Mouse (Mus musculus): Measurements from ENCODE around the gene Lrp4.

Gene Lrp4

DNA sequence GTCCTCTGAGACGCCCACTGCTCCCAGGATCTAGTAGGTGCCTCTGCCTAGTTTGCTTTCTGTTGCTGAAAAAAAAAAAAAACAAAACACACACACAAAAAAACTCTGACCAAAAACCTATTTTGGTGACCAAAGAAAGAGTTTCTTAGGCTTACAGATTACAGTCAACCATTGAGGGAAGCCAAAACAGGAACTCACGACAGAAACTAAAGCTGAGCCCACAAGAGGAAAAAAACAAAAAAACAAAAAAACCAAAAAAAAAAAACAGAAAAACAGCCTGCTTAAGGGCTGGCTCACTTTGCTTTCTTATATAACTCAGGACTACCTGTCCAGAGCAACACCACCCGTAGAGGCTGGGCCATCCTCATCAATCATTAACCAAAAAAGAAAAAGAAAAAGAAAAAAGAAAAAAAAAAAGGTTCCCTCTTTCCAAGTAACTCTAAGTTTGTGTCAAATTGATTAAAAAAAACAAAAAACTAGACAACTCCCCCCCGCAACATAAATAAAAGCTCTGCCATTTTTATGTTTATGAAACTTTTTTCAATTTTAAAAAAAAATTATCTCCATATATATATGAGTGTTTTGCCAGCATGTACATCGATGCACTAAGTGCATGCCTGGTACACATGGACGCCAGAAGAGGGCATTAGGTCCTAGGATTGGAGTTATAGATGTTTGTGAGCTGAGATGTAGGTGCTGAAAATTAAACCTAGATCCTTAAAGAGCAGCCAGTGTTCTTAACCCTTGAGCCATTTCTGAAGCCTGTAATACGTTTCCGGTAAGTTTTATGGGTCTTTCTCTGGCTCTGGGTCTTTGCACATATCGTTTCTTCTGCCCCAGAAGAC is 3.9 kb upstream of the Lrp4 start:
- DNase-seq (ENCODE audit: low spot score) = no peak

DNA sequence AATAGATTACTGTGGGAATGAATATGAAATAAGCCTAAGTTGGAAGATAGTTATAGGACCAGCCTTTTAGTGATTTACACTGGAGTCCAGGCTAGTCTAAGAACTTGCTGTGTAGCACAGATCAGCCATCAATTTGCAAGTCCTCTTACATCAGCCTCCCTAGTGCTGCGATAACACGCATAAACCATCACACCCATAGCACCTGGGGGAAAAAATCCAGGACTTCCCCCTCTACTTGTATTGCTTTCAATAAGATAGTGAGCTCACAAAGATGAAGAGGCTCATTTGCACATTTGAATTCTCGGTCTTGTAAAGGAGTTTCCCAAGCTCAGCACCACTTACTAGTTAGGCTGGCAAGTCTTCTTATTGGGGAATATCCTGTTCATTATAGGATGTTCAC is 2.9 kb upstream of the Lrp4 start:
- DNase-seq (ENCODE audit: low spot score) = no peak

DNA sequence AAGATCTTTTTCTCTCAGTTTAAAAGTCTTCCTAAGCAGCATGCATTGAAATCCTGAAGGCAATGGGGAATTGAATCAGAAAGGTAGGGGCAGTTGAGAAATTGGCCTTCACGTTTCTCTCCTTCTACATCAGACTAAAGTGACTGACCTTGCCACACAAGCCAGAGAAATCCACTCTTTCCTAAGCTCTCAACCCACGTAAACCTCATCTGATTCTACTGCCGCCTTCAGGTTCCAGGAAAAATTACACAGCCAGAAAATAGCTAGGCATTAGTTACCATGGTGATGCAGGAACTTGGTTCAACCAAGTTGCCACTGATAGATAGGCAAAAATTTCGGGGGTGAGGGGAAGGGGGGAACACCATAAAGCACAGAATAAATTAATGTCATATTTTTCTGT is 1.5 kb upstream of the Lrp4 start:
- DNase-seq (ENCODE audit: low spot score) = peak; percentile 49

DNA sequence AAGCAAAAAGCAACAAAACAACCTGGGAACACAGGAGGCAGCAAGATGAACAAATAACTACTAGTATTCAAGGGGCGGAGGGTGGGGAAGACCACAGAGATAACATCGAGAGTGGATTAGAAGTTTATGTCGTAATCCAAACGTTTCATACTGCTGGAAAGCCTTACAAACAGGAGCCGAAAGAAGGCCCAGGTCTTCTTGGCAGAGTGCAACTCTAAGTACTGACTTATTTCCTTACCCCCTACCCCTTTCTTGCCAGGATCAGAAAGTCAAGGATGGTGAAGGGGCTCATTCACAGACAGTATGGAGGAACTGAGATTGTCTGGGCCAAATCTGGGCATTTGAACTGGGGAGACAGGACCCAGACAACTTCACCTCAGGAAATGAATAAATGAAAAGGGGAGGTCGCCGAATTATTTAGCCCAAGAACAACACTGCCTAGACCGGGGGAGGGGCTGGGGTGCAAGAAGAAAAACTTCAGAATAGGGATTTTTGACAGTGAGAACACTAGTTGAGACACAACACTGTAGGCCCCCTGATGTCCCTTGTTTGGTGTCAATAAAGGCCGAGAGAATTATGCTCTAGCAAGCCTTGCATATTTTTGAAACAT is 715 bp upstream of the Lrp4 start:
- DNase-seq (ENCODE audit: low spot score) = no peak

- DNase-seq (ENCODE audit: low spot score) = no peak
These were observed 443 bp downstream of the Lrp4 start for GRCm38 (mm10) chr2:91457656-91458251.

GRCm38 (mm10) chr2:91458252-91458672 is 951 bp downstream of the Lrp4 start:
- no peak for DNase-seq (ENCODE audit: low spot score)

GRCm38 (mm10) chr2:91458673-91459391 is 1.5 kb downstream of the Lrp4 start:
- no peak for DNase-seq (ENCODE audit: low spot score)

GRCm38 (mm10) chr2:91460076-91460475 is 2.8 kb downstream of the Lrp4 start:
- no peak for DNase-seq (ENCODE audit: low spot score)

GRCm38 (mm10) chr2:91460771-91461170 is 3.5 kb downstream of the Lrp4 start:
- no peak for DNase-seq (ENCODE audit: low spot score)

GRCm38 (mm10) chr2:91461341-91461740 is 4.0 kb downstream of the Lrp4 start:
- no peak for DNase-seq (ENCODE audit: low spot score)

DNA sequence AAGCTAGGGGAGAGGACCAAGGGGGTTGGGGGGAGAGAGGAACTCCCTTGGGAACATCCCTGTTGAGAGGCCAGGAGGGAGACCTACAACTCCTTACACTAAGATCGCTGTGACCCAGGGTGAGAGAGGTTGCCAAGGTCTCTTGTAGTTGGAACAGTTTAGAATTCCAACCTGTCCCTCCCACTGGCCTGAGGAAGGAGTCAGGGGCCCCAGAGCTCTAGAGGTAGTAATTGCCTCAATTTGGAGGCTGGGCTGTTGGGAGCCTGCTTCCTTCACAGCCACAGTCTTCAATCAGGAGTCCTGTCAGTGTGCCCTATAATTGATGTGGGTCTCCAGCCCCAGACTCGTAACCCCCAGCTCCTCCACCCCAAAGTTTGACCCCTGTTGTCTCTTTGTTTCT is 4.9 kb downstream of the Lrp4 start:
- no peak for DNase-seq (ENCODE audit: low spot score)

DNA sequence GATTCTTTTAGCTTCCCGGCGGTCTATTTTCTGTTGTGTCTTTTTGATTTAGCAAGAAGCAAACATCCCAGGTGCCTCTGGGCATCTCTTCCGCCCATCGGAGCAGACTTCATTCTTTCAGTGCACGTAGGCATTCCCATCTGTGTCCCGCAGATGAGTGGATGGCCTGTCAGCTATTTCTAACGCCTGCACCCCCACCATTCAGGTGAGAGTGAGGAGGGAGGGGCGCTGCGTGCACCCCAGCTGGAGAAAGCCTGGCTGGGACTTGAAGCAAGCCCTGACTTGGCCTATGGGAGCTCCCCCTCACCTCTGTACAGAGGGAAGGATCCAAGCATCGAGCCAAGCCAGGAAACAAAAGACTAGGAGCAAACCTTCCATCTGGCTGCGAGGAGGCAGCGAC is 5.4 kb downstream of the Lrp4 start:
- no peak for DNase-seq (ENCODE audit: low spot score)

DNA sequence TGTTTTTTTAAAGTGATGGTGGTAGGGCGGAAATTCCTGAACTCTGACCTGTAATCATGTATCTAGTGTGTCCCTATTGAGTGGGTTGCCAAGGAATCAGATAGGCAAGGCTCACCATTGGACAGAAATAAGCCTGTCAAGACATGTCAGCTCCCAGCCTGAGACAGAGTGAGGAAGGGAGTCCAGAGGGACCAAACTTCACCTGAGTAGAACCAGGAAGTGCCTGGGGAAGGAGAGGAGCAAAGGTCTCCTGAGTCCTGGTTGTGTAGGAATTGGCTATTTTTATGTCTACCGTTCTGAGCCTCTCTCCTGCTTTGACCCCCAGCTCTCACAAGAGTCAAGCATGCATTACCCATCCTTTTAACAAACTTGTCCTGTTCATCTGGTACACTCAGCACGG is 8.6 kb downstream of the Lrp4 start:
- DNase-seq (ENCODE audit: low spot score) = no peak

DNA sequence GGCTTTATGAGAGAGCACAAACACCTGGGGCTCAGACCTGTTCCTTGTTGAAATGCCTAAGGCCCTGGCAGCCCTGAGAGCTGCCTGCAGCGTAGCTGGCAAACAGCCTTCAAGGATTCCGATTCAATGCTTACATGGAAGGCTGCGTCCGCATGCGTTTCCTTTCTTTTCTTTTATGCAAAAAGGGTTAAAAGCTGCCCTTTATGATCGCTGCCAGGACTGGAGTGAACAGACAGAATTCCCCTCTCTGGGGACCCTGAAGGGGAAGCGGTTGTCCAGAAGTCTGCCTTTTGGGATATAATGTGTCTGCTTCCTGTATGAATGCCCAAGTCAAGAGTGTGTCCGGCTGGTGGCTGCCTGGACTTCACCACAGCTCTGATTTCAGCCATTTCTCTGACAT is 10.3 kb downstream of the Lrp4 start:
- no peak for DNase-seq (ENCODE audit: low spot score)

DNA sequence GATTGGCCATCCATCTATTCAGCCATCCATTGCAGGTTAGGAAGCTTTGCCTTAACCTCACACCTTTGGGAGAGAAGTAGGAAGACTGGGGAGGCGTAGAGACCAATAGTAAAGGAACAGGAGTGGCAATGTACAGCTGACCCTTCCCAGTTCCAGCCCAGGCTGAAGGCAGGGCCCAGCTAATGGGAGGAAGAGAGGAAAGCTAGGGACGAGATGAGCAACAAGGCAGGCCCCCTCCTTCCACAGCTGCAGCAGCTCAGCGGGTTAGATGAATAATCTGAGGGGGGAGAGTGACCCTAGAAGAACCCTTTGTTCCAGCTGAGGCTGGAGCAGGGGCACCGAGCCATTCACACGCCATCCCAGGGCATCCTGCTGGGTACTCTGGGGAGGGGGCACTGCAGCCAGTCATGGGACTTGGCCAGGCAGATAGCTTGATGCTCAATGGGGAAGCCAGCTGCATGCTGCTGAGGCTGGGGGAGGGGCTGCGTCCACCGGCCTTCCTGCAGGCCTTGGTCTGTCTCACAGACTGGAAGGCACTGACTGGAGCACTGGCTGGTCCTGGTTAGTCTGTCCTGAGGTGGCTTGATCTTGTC is 12.8 kb downstream of the Lrp4 start:
- DNase-seq (ENCODE audit: low spot score) = no peak

- no peak for DNase-seq (ENCODE audit: low spot score)
These were observed 17.0 kb downstream of the Lrp4 start for GRCm38 (mm10) chr2:91474358-91474757.

DNA sequence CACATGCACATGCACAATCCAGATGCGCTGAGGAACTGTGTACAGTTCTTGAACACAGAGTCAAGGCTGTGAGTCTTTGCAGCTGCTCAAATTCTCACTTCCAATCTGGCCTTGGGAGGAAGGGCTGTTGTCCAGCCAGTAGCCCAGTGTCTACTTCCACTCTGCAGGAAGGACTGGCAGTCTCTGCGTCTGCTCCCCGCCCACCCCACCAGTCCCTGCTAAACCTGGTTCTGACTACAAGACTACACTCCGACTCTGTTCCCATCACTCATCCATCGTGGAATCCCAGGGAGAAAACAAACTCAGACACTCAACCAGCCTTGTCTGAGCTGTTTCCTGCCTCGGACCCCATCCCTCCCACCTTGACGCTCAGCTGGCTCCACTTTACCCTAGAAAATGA is 18.5 kb downstream of the Lrp4 start:
- DNase-seq (ENCODE audit: low spot score) = no peak

GRCm38 (mm10) chr2:91476251-91476661 is 18.9 kb downstream of the Lrp4 start:
- no peak for DNase-seq (ENCODE audit: low spot score)

- DNase-seq (ENCODE audit: low spot score) = no peak
These were observed 19.5 kb downstream of the Lrp4 start for GRCm38 (mm10) chr2:91476841-91477240.

DNA sequence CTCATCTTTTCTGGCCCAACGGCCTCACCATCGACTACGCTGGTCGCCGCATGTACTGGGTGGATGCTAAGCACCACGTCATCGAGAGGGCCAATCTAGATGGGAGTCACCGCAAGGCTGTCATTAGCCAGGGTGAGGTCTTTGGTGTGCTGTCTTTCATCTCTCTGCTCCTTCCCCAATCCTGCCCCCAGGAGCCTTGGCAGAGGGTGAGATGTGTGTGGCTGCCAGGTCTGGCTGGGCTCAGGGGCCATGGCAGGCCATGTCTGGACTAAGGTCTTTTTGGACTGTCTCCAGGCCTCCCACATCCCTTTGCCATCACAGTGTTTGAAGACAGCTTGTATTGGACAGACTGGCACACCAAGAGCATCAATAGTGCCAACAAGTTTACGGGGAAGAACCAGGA is 23.1 kb downstream of the Lrp4 start:
- no peak for DNase-seq (ENCODE audit: low spot score)

DNA sequence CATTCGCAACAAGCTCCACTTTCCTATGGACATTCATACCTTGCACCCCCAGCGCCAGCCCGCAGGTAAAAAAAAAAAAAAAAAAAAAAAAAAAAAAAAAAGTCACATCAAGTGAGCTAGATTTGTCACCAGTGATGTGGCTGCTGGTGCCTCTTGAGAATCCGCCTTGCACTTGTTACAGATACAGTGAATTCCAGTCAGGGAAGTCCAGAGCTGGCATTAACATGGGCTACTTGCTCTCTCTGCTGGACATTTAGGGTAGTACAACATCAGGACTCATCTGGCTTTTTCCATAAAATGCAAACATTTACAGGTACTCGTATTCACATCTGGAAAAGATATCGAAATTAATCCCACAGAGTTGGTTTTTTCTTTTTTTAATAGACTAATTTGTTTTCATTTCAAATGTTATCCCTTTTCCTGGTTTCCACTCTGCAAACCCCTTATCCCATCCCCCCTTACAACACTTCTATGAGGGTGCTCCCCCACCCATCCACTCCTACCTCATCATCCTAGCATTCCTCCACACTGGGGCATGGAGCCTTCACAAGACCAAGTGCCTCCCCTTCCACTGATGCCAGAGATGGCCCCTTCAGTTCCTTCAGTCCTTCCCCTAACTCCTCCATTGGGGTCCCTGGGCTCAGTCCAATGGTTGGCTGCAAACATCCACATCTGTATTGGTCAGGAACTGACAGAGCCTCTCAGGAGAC is 23.6 kb downstream of the Lrp4 start:
- peak; percentile 77 for DNase-seq (ENCODE audit: low spot score)

DNA sequence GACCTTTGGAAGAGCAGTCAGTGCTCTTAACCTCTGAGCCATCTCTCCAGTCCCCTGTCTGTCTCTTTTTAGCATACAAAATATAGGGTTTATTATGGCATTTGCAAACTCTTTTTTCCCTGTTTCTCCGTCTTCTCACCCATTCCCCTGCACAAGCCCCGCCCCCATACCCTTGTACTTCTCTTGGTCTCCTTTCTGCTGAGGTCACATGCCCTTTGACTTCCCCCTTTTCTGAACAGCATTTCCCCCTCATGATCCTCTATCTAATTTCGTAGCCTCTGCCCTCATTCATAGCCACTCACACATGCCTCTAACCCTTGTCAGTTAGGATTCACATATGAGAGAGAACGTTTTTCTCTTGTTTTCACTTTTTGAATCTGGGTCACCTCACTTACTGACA is 27.4 kb downstream of the Lrp4 start:
- DNase-seq (ENCODE audit: low spot score) = no peak
